Mouse (Mus musculus): ENCODE results near the gene Ttc39b.
"Not testable (repeated sequence)": the region's sequence is repeated elsewhere in the genome, so short reads cannot be mapped to it uniquely, and the experiment has no call there.

The Ttc39b gene

GRCm38 (mm10) chr4:83272917-83273615 lies 51.0 kb downstream of the Ttc39b start:
- DNase-seq: no peak

- no peak for DNase-seq
These were observed 53.6 kb downstream of the Ttc39b start for GRCm38 (mm10) chr4:83270481-83270880.

- DNase-seq: no peak
These were observed 54.4 kb downstream of the Ttc39b start for GRCm38 (mm10) chr4:83269614-83270013.

- DNase-seq: no peak
These were observed 57.9 kb downstream of the Ttc39b start for GRCm38 (mm10) chr4:83265926-83266692.

GRCm38 (mm10) chr4:83264832-83265231 lies 59.2 kb downstream of the Ttc39b start:
- DNase-seq: no peak

GRCm38 (mm10) chr4:83261998-83262397 lies 62.1 kb downstream of the Ttc39b start:
- DNase-seq: peak; percentile 43

- DNase-seq: no peak
These were observed 64.4 kb downstream of the Ttc39b start for GRCm38 (mm10) chr4:83259690-83260089.

GRCm38 (mm10) chr4:83258273-83258672 lies 65.8 kb downstream of the Ttc39b start:
- DNase-seq: no peak

- no peak for DNase-seq
These were observed 66.5 kb downstream of the Ttc39b start for GRCm38 (mm10) chr4:83257279-83258260.

- DNase-seq: no peak
These were observed 67.3 kb downstream of the Ttc39b start for GRCm38 (mm10) chr4:83256779-83257178.

- no peak for DNase-seq
These were observed 69.1 kb downstream of the Ttc39b start for GRCm38 (mm10) chr4:83254941-83255340.

- no peak for DNase-seq
These were observed 70.4 kb downstream of the Ttc39b start for GRCm38 (mm10) chr4:83253679-83254078.

GRCm38 (mm10) chr4:83243706-83244105 lies 80.3 kb downstream of the Ttc39b start:
- no peak for DNase-seq

- no peak for DNase-seq
These were observed 82.4 kb downstream of the Ttc39b start for GRCm38 (mm10) chr4:83241630-83242029.

GRCm38 (mm10) chr4:83237656-83238055 lies 86.4 kb downstream of the Ttc39b start:
- no peak for DNase-seq

- DNase-seq: not testable (repeated sequence)
These were observed 88.8 kb downstream of the Ttc39b start for GRCm38 (mm10) chr4:83235304-83235703.

GRCm38 (mm10) chr4:83234739-83235138 lies 89.3 kb downstream of the Ttc39b start:
- no peak for DNase-seq

- no peak for DNase-seq
These were observed 89.9 kb downstream of the Ttc39b start for GRCm38 (mm10) chr4:83234132-83234531.

GRCm38 (mm10) chr4:83233181-83234123 lies 90.6 kb downstream of the Ttc39b start:
- peak; percentile 94 for DNase-seq

GRCm38 (mm10) chr4:83232315-83232880 lies 91.7 kb downstream of the Ttc39b start:
- DNase-seq: peak; percentile 42

GRCm38 (mm10) chr4:83228664-83229283 lies 95.3 kb downstream of the Ttc39b start:
- DNase-seq: no peak

Data from cerebellum, adult 8-10 months (tissue).